Mouse (Mus musculus) spleen, postnatal 36 days (tissue): Measurements from ENCODE around the gene Bri3.
A peak's percentile ranks its signal among the peaks of the same experiment; 100 is the strongest.

ENCODE experiments used
- DNase-seq, 2 experiments: peaks; one replicate each; pipeline ENCODE4 v3.0.0; 2022; ENCODE audit warnings: low spot score in 2 of 2, mixed read lengths in 1 of 2

Bri3 gene

DNA sequence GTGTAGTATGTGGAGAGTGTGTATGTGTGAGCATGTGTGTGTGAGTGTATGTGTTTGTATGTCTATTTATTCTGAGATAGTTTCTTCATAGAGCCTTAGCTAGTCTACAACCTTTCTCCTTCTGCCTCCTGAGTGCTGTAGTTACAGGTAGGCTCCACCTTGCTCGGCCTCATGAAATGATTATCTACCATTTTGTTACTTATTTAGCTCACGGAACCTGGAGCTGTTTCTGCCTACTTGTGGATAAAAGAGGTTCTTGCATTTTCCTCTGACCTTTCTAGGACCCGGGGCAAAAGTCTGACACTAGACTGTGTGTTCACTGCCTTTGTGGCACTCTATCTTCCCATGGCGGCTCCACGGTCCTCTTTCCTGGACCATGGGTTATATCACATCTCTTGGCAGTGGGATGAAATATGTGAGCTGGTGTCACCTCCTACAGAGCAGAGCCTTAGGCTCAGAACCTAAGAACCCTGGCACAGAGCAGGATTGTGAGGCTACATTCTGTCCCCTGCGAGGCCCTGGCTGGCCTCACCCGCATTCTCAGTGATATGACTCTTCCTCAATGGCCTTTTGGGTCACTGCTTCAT lies at the start of gene Bri3:
TSS of gene Bri3 (plus strand) at position 537 of the 587 bp plus-strand sequence.
- DNase-seq: no peak

DNA sequence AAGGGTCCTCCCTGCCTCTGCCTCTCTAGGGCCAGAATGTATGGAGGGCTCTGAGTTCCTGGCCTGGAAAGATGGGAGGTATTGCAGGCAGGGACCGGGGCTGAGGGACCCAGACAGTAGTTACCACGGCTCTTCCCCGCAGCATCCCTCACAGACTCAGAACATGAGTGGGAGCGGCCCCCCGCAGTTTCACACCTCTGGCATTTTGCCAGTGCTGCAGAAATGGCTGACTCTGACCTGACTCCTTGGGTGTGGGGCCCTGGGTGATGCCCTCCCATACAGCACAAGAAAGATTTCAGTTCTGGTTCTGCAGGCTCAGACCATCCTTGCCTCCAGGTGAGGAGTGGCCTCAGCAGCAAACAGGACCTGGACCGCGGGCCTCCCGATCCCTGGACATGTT lies 48.7 kb upstream of the Bri3 start:
- no peak for DNase-seq

GRCm38 (mm10) chr5:144200616-144201015 lies 43.6 kb upstream of the Bri3 start:
- no peak for DNase-seq

DNA sequence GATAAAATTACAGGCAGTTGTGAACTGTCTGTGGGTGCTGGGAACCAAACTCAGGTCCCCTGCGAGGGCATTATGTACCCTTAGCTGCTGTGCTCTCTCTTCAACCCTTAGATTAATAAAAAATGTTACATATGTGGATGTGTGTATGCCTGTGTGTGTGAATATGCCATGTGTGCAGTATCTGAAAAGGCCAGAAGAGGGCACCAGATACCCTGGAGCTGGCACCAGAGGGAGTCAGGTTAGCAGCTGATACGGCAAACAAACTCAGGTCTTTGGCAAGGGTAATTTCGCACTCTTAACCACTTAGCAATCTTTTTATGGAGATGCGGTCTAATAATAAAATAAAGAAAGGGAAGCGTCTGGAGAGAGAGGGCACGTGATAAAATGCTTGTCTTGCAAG lies 41.8 kb upstream of the Bri3 start:
- DNase-seq: no peak

GRCm38 (mm10) chr5:144203398-144203959 lies 40.8 kb upstream of the Bri3 start:
- no peak for DNase-seq

DNA sequence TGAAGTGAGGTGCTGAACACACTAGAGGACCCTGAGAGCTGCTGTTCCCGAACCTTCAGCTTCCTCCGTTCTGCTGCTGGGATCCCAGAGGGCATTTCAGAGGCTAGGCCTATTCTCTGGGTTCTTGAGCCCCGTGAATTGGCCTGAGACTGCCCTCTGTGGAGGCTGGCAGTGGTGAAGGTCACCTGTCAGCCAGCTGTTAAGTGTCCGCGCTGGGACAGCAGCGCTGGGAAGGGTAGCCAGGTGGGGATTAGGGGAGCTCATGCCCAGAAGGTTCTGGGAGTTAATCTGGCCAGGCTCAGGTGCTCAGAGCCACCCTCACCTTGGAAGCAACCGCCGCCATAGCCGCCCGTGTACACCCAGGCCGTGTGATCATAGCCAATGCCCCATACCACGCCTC lies 39.9 kb upstream of the Bri3 start:
- DNase-seq: no peak

GRCm38 (mm10) chr5:144204911-144205310 lies 39.3 kb upstream of the Bri3 start:
- DNase-seq: no peak

DNA sequence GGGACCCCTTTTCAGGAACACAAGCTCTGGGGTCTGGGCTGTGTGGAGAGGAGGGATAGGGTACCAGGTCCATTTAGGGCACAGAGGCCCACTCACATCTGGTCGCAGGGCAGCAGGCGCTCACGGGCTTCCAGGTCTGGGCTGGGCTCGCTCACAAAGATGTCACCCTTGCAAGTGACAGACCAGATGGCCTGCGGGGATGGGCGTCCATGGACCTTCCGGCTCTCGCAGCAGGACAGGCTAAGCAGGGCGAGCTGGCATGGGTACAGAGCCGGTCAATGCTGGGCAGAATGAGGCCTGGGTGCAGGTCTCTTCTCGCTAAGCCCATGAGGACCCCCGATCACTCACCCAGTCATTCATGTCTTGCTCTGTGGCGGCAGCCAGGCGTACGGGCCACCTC lies 38.2 kb upstream of the Bri3 start:
- DNase-seq: no peak

DNA sequence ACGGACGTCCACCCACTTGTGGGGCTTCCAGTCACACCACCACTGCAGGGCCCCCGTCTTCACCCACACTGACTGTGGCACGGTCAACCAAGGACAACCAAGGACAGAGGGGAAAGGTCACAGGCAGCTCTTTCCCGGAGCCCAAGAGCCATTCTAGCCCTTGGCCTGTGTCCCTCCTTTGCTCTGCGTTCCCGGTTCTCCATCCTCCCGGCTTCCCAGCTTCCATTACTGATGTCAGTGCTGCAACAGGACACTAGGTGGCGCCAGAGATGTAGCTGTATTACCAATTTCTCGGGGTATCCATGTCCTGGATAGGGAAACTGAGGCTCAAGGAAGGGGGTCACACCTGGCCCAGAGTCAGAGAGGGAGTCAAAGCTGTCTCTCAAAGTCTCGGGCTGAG lies 36.8 kb upstream of the Bri3 start:
- no peak for DNase-seq

- DNase-seq: peak; percentile 47 to 49
These were observed 29.8 kb upstream of the Bri3 start for GRCm38 (mm10) chr5:144214453-144214852.

GRCm38 (mm10) chr5:144215992-144216391 lies 28.2 kb upstream of the Bri3 start:
- DNase-seq: no peak

DNA sequence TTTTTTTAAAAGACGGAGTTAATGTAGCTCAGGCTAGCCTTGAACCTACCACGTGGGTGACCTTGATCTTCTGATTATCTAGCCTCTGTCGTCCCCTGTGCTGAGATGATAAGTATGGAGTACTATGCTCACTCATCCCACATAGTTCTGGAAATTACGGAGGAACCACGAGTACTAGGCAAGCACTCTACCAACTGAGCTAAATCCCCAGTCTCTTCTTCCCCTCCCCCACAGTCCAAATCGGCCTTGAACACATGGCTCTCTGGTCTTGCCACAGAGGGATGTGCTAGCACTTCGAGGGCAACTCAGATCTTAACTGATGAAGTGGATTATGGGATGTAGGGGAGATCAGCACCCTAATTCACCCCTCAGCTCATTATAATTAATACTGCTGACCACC lies 26.2 kb upstream of the Bri3 start:
- DNase-seq: no peak

DNA sequence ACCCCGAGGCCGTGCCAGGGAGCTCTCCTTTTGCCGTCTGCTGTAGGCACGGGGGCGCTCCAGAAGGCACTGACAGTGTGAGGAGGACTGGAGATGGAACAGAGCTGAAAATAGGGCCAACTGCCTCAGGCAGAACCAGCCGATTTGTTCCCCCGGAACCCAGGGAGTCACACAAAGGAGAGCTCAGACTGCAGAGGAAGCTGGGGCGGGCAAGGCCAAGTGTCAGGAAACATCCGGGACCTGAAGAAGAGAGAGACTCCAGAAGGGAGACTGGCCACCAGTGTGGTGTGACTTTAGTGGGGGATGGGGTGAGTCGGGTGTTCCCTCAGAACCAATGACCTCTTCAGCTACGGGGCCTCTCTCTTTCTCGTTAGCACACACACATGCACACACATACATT lies 24.9 kb upstream of the Bri3 start:
- no peak for DNase-seq

- DNase-seq: no peak
These were observed 24.3 kb upstream of the Bri3 start for GRCm38 (mm10) chr5:144219936-144220335.

DNA sequence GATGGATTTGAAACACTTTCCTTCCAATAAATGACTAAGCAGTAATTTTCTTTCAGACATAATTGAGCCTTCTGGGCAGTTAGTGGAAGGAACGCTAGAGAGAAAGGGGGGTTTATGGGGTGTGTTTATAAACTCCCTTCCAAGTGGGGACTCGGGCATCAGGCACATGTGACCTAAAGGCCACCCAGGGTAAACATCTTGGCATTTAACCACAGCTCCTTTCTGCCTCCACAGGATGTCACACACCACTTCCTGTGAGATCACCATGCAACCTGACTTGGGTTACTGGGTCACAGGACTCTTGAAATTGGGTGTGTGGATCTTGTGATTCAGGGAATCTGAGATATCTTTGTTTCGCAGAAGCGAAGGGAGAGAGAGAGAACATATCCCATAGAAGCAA lies 22.9 kb upstream of the Bri3 start:
- DNase-seq: peak; percentile 31 to 44

DNA sequence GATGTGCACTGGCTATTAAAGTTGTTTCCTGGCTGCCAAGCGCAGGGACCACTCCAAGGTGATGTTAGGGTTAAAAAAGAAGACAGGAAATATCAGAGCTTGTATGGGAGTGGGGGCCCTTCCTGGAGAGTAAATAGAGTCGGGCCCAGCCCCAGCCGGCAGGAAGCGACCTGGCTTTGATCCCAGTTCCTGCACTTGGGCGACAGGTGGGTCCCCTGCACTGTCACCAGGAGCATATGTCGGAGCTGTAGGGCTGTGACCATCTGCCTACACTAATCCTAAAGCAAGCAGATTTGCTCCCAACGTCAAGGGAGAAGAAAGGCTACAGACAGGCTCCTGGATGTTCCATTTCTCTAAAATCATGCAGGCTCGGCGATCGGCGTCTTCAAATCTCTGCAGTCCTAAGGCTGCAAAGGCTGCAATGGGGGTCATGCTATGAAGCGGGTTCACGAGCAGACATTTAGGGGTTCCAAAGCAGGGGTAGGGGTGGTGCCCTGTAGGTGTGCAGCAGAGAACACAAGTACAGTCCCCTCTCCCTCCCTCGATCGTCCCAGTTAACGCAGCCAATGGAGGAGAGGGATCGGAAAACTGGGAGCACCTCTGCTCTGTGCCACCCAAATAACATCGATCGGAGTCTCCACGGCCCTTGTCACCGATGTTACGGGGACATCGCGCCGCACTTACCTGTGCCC lies 21.3 kb upstream of the Bri3 start:
- peak; percentile 21 for DNase-seq

DNA sequence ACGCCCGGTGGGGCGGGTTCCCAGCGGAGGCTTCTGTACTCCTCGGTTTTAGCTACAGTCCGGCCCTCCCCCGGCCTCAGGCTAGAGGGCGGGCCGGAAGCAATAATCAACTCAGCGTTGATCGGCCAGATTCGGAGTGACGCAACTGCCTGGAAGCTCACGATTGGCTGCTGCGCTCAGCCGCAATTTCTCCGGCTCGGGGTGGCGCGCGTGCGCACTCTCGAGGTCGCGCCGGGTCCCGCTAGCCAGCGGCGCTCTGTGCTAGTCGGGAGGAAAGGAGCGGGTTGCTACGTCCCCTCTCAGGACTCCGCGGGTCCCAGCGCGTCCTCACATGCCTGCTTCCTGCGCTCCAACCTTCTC lies 20.8 kb upstream of the Bri3 start, which contains the start of gene Tecpr1:
TSS of gene Tecpr1 (minus strand) at position 113 of the 360 bp plus-strand sequence.
- peak; percentile 93 to 94 for DNase-seq

DNA sequence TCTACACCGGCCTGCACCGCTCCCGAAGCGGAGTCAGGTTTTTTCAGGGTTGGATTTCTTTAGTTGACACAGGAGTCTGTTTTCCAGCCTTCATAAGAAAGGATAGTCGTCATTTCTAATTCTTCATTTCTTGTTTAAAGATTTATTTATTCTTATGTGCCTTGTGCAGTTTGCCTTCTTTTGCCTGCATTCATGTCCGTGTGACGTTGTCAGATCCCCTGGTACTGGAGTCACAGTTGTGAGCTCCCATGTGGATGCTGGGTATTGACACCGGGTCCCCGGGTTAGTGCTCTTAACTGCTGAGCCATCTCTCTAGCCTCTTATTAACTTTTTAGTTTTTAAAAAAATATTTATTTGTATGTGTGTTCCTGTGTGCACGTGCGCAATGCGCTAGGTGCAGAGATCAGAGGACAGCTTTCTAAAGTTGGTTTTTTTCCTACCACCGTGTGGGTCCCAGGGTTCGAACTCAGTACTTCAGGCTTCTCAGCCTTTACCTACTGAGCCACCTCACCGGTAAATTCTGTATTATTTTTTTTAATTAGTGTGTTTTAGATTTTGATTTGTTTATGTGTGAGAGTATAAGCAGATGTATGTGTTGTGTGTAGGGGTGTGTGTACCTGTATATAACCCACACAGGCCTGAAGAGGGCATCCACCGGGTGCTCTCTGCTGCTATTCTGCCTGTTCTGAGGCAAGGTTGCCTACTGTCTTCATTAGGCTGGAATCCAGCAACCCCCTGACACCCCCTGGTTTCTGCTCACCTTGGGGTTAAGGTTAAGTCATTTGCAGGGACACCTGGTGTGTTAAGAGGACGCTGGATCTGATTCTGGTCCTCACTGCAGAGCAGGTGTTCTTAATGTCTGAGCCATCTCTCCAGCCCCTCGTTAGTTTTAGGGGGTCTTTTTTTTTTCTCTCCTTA lies 20.1 kb upstream of the Bri3 start:
- DNase-seq: no peak

- no peak for DNase-seq
These were observed 18.0 kb upstream of the Bri3 start for GRCm38 (mm10) chr5:144226220-144226619.

- no peak for DNase-seq
These were observed 14.0 kb upstream of the Bri3 start for GRCm38 (mm10) chr5:144230216-144230615.

GRCm38 (mm10) chr5:144231410-144231809 lies 12.8 kb upstream of the Bri3 start:
- DNase-seq: no peak

- DNase-seq: no peak
These were observed 11.7 kb upstream of the Bri3 start for GRCm38 (mm10) chr5:144232531-144232930.
